Mouse (Mus musculus) adrenal gland (tissue): ENCODE results near the gene Prr22.

Experiments used
- intact Hi-C: fragments of 180-260 bp; cut with DNase I; formaldehyde crosslinking; loops from one replicate; pipeline ENCODE4 v1.15.1; 2025

The Prr22 gene

DNA sequence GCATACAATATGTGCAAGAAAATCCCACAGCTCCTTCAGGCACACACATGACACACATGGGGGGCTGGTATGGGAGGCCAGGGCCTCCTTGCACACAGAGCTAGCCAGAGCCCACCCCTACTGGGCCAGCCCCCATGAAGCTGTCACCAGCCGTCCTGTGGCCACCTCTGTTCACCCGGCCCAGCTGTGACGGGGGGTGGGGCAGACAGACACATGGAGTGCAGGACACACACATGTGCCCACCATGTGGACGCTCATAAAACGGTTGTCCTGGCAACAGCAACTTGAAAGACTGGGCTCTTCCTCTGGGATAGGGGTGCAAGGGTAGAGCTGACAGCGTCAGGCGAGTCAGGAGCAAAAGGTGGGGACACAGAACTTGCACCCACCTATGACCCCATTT lies 10.8 kb upstream of the Prr22 start:
- intact Hi-C loops = loop anchor here (5.0 kb wide), 2 partner anchors 42 to 77 kb away; partner anchors contain the start of genes Ndufa11 and Vmac

DNA sequence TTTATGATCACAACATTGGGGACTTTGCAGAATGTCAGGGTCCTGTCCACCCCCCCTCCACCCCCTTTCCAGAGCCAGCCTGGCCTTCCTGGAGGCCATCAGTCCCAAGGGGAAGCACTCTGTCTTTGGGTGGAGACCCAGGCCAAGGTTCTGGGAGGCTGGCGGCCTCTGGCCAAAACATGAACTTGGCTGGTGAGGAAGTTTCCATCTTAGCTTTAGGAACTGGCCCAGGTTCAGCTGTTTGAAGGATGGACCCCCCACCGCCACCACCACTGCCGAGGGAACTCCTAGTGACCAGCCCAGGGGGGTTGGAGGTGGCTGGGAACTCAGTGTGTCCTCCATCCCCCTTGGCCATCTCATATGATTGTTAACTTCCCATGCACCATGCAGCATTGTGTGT lies 9.0 kb upstream of the Prr22 start:
- intact Hi-C loops = no loop called here

- intact Hi-C loops = no loop called here
These were observed 8.0 kb upstream of the Prr22 start for GRCm38 (mm10) chr17:56761991-56762410.

GRCm38 (mm10) chr17:56762769-56763731 lies 7.0 kb upstream of the Prr22 start:
- intact Hi-C loops = no loop called here

- intact Hi-C loops = no loop called here
These were observed 6.3 kb upstream of the Prr22 start for GRCm38 (mm10) chr17:56763741-56764250.

GRCm38 (mm10) chr17:56764474-56765354 lies 5.3 kb upstream of the Prr22 start, which contains the start of gene Dus3l:
Gene Dus3l (plus strand): TSS chr17:56764757.
- intact Hi-C loops = loop anchor here (5.0 kb wide), 1 partner anchor 38 kb away; no protein-coding TSS in a partner anchor

DNA sequence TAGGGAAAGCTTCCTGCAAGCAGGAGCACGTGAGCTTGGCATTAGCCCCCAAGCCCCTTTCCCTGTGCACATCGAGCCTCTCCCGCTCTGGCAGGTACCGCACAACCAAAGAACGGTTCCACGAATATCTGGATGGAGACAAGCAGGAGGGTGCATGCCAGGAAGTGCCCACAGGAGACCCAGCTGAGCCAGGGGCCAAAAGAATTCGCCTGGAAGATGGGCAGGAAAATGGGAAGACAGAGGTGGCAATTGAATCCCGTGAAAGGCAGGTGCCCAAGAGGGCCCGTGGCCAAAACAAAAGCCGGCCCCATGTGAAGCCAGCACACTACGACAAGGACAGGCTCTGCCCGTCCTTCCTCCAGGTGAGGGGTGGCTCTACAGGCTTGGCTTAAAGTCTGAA lies 4.6 kb upstream of the Prr22 start:
- intact Hi-C loops = loop anchor here (5.0 kb wide), 1 partner anchor 37 kb away; no protein-coding TSS in a partner anchor

GRCm38 (mm10) chr17:56766631-56767405 lies 3.2 kb upstream of the Prr22 start:
- intact Hi-C loops = loop anchor here (5.0 kb wide), 1 partner anchor 35 kb away; no protein-coding TSS in a partner anchor

DNA sequence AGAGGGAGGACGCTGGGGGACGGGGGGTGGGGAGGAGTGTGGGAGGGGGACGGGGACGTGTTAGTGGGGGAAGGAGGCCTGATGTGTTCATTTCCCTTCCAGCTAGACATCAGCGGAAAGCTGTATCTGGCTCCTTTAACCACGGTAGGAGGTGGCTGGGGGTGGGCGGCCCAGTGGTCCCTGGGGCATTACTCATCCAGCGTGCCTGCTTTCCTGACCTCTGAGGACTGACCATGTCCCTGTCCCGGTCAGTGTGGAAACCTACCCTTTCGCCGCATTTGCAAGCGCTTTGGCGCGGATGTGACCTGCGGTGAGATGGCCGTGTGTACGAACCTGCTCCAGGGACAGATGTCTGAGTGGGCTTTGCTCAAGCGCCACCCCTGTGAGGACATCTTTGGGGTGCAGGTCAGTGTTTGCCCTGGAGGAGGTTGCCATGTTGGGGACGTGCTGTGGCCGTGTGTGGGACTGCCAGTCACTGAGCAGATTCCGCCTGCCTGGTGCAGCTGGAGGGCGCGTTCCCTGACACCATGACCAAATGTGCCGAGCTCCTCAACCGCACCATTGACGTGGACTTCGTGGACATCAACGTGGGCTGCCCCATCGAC lies 2.4 kb upstream of the Prr22 start:
- intact Hi-C loops = loop anchor here (5.0 kb wide), 1 partner anchor 35 kb away; no protein-coding TSS in a partner anchor

DNA sequence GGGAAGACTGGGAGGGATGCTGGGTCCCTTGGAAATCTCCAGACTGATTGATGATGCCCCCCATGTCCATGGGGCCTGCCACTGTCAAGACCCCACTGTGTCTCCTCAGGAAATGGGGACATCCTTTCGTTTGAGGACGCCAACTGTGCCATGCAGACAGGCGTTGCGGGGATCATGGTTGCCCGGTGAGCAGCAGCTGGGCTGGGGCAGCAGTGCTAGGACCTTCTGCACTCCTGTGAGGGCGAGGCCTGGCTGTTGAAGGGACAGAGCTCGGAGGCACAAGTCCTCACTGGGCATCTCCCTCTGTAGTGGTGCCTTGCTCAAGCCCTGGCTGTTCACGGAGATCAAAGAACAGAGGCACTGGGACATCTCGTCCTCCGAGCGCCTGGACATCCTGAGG lies 1.1 kb upstream of the Prr22 start:
- intact Hi-C loops = loop anchor here (5.0 kb wide), 1 partner anchor 33 kb away; no protein-coding TSS in a partner anchor

DNA sequence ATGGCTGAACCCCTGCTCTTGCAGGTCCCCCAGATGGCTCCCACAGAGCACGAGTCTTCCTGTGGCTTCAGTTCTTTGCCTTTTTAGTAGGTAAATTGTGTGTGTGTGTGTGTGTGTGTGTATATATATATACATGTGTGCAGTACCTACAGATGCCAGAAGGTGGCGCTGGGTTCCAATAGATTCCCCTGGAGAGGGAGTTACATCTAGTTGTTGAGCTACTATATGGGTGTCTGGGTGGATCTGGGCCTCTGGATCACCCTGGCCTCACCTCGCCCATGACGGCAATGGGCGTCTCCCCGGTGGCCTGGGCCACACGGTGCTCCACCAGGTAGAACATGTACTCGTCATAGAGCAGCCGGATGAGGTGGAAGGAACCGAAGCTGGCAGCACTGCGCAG lies 7.5 kb downstream of the Prr22 start:
- intact Hi-C loops = no loop called here

DNA sequence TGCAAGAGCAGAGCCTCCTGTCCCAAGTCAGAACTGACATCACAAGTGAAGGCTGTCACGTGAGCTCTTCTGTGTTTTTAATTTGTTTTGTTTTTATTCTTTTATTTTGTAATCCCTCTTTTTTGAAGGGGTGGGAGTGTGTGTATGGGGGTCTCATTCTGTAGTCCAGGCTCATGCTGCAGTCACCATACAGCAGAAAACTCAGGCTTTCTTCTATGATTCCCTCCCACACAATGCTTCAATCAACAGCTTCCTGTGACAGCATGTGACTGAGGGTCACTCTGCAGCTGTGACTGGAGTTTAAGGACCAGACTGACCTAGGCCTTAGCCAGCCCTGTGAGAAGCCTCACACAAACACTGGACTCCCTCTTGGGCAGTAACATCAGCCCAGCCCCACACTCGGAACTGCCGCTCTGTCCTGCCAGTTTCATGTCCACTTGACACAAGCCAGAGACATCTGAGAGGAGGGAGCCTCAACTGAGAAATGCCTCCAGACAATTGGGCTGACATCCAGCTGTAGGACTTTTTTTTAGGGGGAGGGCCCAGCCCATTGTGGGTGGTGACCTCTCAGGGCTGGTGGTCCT lies 8.8 kb downstream of the Prr22 start:
- intact Hi-C loops = no loop called here

DNA sequence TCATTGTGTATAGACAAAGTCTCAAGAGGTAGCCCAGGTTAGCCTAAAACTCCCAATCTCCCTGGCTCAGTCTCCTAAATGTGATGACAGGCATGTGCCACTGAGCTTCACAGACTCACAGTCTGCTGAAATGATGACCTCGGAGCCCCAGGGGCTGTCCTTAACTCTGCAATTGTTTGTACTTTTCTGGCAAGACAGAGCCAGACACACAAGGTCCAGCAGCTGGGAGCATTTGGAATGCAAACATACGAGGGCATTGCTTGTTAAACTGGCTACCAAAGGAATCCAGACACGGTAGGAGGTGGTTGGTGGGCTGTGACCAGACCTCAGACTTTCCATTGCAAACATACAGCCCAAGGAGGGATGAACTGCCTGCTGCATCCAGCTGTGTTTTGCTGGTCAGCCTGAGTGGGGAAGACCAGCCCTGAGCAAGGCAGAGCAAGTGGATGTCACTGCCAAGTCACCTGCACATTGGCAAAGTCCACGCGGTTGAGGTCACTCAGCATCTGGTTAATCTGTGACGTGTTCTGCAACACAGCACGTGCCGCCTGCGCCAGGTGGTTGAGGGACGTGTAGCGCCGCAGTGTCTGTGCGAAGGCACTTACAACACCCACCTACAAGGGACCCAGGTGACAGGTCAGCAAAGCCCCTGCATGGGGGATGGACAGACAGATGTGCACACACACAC lies 10.4 kb downstream of the Prr22 start:
- intact Hi-C loops = no loop called here

DNA sequence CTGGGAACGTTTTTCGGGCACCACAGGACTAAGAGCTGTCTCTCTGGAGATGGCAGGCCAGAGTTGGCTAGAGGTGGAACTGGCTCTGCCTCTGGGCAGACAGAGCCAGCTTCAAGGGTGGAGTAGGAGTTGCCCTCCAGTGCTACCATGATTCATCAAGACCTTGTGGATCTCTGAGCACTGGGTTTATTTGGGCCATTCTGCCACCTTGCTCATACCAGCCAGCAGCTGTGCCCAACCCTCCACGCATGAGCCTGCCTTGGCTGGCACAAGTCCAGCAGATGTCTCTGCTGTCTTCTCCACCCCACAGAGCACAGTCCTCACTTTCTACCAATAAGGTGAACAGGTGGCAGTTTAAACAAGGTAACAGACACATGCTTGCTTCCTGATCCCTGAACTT lies 18.8 kb downstream of the Prr22 start:
- intact Hi-C loops = no loop called here

- intact Hi-C loops = no loop called here
These were observed 19.2 kb downstream of the Prr22 start for GRCm38 (mm10) chr17:56789286-56789685.

- intact Hi-C loops = no loop called here
These were observed 22.5 kb downstream of the Prr22 start for GRCm38 (mm10) chr17:56792588-56792987.

- intact Hi-C loops = no loop called here
These were observed 23.7 kb downstream of the Prr22 start for GRCm38 (mm10) chr17:56793614-56794319.

- intact Hi-C loops = no loop called here
These were observed 29.2 kb downstream of the Prr22 start for GRCm38 (mm10) chr17:56799276-56799675.
